Mouse (Mus musculus) forebrain, embryonic 14.5 days (tissue): ENCODE measurements around the gene Itpkc. TPM values are rescaled to one million over a fixed set of nuclear protein-coding genes. Genes with fewer than 3 reads are reported as not detected.

ENCODE experiments used
- ATAC-seq: fragments of 200-750 bp; cut with Nextera tagmentation; 2 replicates; pipeline ENCODE4 v1.8.0; 2017; ENCODE audit warnings: mild to moderate bottlenecking, moderate library complexity
- DNase-seq: peaks from one replicate; pipeline ENCODE4 v3.0.0-alpha.2; 2015; ENCODE audit warnings: low spot score
- H3K27ac ChIP-seq: fragments of 300-500 bp; sonication (generic); 2 replicates; pipeline ENCODE4 v1.5.1; 2014; ENCODE audit warnings: low read depth, mild to moderate bottlenecking, control low read depth, low read length, moderate library complexity
- H3K27me3 ChIP-seq: fragments of 300-500 bp; sonication (generic); replicated peaks from 2 replicates; pipeline ENCODE4 v1.6.1; 2014; ENCODE audit warnings: low read length, control low read depth, mixed read lengths; ENCODE audit not compliant: control insufficient read depth, insufficient read depth
- H3K36me3 ChIP-seq: fragments of 300-500 bp; sonication (generic); 2 replicates; pipeline ENCODE4 v1.6.1; 2014; ENCODE audit warnings: low read length, control low read depth; ENCODE audit not compliant: control insufficient read depth, insufficient read depth
- H3K4me1 ChIP-seq: fragments of 300-500 bp; sonication (generic); 2 replicates; pipeline ENCODE4 v1.6.1; 2014; ENCODE audit warnings: antibody characterized with exemption, low read length, control low read depth; ENCODE audit not compliant: control insufficient read depth, insufficient read depth
- H3K4me2 ChIP-seq: fragments of 300-500 bp; sonication (generic); 2 replicates; pipeline ENCODE4 v1.6.1; 2014; ENCODE audit warnings: mild to moderate bottlenecking, control low read depth, low read length
- H3K4me3 ChIP-seq: fragments of 300-500 bp; sonication (generic); 2 replicates; pipeline ENCODE4 v1.5.1; 2014; ENCODE audit warnings: low read depth, low read length, control low read depth
- H3K9ac ChIP-seq: fragments of 300-500 bp; sonication (generic); 2 replicates; pipeline ENCODE4 v1.6.1; 2014; ENCODE audit warnings: mild to moderate bottlenecking, low read length, control low read depth, moderate library complexity
- H3K9me3 ChIP-seq: fragments of 300-500 bp; sonication (generic); replicated peaks from 2 replicates; pipeline ENCODE4 v1.6.1; 2016; ENCODE audit warnings: low read length, control low read depth, mixed read lengths; ENCODE audit not compliant: control insufficient read depth
- WGBS: fragments of 180-500 bp; shearing (Covaris S2); extraction: QIAGEN DNeasy Blood & Tissue Kit; methylation state at CpG from one replicate; pipeline ENCODE4 v1.1.7; 2014; 5-methylcytosine and 5-hydroxymethylcytosine counted together
- polyA plus RNA-seq: library from polyadenylated mRNA; unstranded; fragments of >200 nt; fragmentation: Nextera tagmentation; extraction: Ambion mirVana; gene quantifications from 2 replicates; pipeline ENCODE4 v1.2.1, GENCODE M21; 2014

Itpkc gene
- polyA plus RNA-seq, 1 experiment from 2014 or later = 4.4 TPM

DNA sequence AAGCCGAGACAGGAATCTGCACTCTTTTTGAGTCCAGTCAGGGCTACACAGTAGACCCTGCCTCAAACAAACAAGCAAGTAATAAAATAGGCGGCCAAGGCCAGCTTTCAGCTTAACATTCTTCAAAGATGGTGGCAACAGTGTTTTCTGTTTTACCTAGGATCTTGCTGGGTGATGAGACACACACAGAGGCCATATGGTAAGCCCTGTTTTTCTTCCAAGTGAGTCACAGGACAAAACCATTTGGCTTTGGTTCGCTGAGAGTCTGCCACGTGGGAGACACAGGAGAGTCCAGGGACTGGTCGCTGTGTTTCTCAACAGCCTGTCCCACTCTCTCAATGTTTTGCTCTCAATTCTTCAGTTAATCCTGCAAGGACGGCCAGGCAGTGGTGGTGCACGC lies 9.9 kb downstream of the Itpkc start:
- ATAC-seq (no peak), DNase-seq (no peak)
- Histone ChIP-seq H3K27me3 (no peaks in the 10 kb centered on the region), H3K4me1 (no peaks in the 10 kb centered on the region), H3K9me3 (no peaks in the 10 kb centered on the region), H3K9ac (no peak overlapping the region), H3K27ac (no peak overlapping the region), H3K4me2 (no peak overlapping the region), H3K36me3 (peaks cover 46% of the 10 kb centered on the region), H3K4me3 (no peak overlapping the region)
- 85% methylated on average over 7 of the region's 7 CpGs for WGBS

DNA sequence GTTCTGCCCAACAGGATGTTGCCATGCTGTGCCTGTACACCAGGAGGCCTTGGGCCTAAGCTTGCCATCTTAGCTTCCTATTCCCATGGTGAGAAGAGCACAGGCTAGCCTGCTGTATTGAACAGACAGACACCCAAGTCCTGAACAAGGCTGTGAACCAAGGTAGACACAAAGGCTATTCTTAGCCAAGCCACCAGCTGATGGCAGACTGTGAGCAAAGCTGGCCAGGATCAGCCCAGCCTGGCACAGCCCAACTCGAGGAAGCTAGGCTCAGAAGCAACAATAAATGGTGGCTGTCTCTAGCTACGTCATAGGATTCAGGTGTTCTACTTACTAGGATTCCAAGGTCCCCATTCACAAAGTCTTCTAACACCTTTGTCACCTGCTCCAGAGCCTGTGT lies 15.8 kb downstream of the Itpkc start:
- peaks cover 83% of the 10 kb centered on the region for H3K36me3 ChIP-seq
- H3K9me3 ChIP-seq = no peaks in the 10 kb centered on the region
- 93% methylated on average over 2 of the region's 2 CpGs for WGBS
- ATAC-seq = no peak
- H3K4me2 ChIP-seq = no peak overlapping the region
- no peak overlapping the region for H3K9ac ChIP-seq
- no peak overlapping the region for H3K4me3 ChIP-seq
- no peak for DNase-seq
- H3K27ac ChIP-seq = no peak overlapping the region
- no peaks in the 10 kb centered on the region for H3K4me1 ChIP-seq
- H3K27me3 ChIP-seq = no peaks in the 10 kb centered on the region

DNA sequence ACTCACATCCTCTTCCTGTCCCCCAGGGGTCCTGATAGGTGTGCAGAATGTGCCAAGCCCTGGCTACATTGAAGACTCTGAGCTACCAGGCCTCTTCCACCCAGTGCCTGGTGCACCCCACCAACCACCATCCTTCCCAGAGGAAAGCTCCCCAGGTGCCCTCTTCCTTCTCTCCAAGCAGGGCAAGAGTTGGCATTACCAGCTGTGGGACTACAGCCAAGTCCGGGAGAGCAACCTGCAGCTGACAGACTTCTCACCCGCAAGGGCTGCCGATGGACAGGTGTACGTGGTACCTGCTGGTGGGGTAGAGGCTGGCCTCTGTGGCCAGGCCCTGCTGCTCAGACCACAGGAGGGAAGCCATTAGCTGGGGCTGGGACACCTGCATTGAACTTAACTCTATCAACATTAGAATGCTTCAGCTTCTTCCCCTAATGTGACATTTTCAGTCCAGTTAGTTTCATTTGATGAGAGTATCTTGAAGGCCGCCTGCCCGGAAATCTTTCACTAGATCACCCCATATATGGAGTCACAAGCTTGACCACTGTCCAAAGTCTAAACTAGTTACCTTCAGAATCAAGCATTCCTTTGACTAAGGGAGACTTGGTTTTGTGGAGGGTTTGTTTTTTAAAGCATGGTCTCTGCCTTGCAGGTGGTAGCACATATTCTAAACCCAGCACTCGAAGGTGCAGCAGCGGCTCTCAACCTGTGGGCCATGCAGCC lies 24.6 kb downstream of the Itpkc start:
- DNase-seq (no peak), ATAC-seq (no peak)
- Histone ChIP-seq H3K4me1 (no peaks in the 10 kb centered on the region), H3K9ac (no peak overlapping the region), H3K27ac (no peak overlapping the region), H3K27me3 (no peaks in the 10 kb centered on the region), H3K9me3 (no peaks in the 10 kb centered on the region), H3K36me3 (peaks cover 47% of the 10 kb centered on the region), H3K4me3 (no peak overlapping the region), H3K4me2 (no peak overlapping the region)
- 95% methylated on average over 8 of the region's 8 CpGs for WGBS

DNA sequence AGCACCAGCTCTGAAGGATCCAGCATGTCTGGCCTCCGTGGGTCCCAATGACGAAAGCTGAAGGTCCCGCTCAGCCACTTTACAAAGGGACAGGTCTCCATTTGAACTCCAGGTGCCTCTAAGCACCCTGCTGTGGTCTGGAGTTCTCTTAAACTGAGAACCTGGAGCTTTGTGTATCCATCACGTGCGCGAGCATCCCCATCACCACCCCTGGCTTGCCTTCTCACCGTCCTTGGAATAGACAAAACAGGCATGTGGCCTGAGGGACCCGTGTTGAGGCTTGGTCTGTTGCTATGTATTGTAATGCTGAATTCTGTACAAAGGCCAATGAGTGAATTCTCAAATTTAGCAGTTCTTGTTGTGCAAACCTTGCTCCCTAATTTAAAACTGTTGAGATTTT lies 29.7 kb downstream of the Itpkc start:
- DNase-seq = no peak

DNA sequence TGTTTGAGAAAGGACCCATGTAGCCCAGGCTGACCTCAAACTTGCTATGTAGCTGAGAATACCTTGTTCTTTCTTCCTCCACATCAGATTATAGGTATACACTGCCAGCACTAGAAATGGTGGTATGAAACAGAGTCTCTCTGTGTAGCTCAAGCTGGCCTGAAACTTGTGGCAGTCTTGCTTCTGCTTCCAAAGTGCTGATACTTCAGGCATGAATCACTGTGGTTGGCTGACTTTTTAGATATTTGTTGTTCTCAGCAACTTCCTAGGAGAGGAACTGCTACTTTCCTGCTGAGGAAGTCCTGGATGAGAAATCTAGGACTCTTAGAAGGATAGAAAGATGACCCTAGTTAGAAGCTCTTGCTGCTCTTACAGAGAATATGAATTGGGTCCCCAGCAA lies 30.1 kb downstream of the Itpkc start:
- H3K9ac ChIP-seq = no peak overlapping the region
- H3K36me3 ChIP-seq = peaks cover 29% of the 10 kb centered on the region
- ATAC-seq (no peak), DNase-seq (no peak)
- no peak overlapping the region for H3K4me3 ChIP-seq
- no peaks in the 10 kb centered on the region for H3K9me3 ChIP-seq
- no peaks in the 10 kb centered on the region for H3K27me3 ChIP-seq
- H3K27ac ChIP-seq = no peak overlapping the region
- H3K4me1 ChIP-seq = peaks cover 11% of the 10 kb centered on the region
- no peak overlapping the region for H3K4me2 ChIP-seq

More for the DNA sequence above, 29.7 kb downstream of the Itpkc start:
- no peaks in the 10 kb centered on the region for H3K27me3 ChIP-seq
- ATAC-seq = no peak
- H3K4me2 ChIP-seq = no peak overlapping the region
- 91% methylated on average over 8 of the region's 8 CpGs for WGBS
- no peak overlapping the region for H3K9ac ChIP-seq
- H3K9me3 ChIP-seq = no peaks in the 10 kb centered on the region
- H3K4me1 ChIP-seq = peaks cover 11% of the 10 kb centered on the region
- no peak overlapping the region for H3K27ac ChIP-seq
- H3K4me3 ChIP-seq = no peak overlapping the region
- H3K36me3 ChIP-seq = peaks cover 29% of the 10 kb centered on the region

DNA sequence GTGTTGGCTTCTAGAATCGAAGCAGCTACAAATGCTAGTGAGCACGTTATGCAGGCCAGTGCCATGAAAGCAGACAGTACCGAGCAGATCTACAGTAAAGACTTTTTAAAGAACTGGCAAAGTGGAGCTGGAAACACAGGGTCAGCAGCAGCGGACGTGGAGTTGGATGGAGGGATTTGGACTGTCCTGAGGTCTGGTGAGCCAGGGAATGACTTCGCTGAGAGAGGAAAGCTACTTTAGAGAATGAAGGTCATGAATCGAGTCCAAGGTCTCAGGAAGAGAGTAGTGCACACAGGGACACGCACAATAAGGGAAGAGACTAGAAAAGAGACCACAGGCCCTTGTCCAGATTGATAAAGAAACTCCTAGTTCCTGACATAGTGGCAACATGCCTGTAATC lies 30.8 kb downstream of the Itpkc start:
- Histone ChIP-seq H3K4me2 (no peak overlapping the region), H3K4me3 (no peak overlapping the region), H3K9me3 (no peaks in the 10 kb centered on the region), H3K27ac (no peak overlapping the region), H3K27me3 (no peaks in the 10 kb centered on the region), H3K9ac (no peak overlapping the region), H3K36me3 (peaks cover 29% of the 10 kb centered on the region), H3K4me1 (peaks cover 11% of the 10 kb centered on the region)
- no peak for ATAC-seq
- WGBS = 90% methylated on average over 8 of the region's 8 CpGs
- no peak for DNase-seq

DNA sequence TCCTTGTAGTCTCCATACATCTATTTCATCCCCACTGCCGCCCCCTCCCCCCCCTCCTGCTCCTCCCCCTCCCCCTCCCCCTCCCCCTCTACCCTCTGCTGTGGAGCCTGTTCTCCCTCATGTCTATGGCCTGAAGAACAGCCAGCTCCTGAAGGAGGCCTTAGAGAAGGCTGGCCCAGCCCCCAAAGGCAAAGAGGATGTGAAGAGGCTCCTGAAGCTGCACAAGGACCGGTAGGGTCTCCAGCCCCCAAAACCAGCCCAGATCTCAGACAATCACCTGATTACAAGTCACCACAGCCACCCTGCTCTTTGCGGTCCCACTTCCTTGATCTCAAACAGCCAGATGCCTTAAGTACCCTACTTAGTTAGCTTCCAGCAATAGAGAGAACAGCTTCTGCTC lies 31.3 kb downstream of the Itpkc start:
- Histone ChIP-seq H3K9me3 (no peaks in the 10 kb centered on the region), H3K27ac (no peak overlapping the region), H3K27me3 (no peaks in the 10 kb centered on the region), H3K9ac (no peak overlapping the region), H3K36me3 (peaks cover 30% of the 10 kb centered on the region), H3K4me3 (no peak overlapping the region), H3K4me1 (peaks cover 11% of the 10 kb centered on the region), H3K4me2 (no peak overlapping the region)
- no peak for ATAC-seq
- no peak for DNase-seq
- WGBS = 85% methylated on average over 3 of the region's 3 CpGs

DNA sequence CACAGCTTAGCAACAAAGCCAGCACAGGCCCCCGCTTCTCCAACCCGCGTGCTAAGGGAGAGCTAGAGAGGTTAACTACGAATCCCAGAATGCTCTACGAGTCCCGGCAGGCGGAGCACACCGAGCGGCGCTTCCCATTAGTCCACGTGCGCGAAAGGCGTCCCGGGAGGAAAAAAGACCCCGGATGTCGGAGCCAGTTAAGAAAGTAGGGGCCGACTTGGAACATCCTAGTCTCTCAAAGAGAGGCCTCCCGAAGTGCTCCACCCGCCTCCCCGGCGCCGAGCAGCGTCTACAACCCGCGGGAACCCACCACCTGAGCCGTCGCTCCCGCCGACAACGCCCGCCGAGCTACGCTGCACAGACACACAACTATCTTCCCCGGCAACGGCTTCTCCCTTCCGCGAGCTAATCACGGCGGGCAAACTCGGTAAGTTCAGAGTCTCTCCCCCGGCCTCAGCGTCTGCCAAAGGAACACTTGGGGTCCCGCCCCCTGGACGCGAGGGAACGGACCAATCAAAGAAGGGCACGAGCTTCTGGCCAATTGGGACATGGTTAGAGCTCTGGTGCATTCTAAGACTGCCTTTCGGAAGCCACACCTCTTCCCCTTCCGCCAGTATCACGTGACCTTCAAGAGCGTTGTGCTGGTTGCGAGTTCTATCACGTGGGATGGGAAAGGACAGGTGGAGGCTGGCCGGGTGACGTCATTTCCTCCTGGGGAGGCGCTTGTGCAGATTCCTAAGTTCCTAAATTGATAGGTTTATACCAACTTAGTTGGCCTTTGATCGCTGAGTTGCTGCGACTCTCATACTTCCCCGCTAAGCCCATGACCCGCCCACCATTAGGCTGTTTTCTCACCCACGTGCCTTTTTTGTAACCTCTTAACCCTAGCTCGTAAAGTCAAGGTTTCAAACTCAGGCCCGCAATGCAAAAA lies 32.5 kb downstream of the Itpkc start, which contains the start of the genes BC024978 and Snrpa:
BC024978 (plus strand) TSS at position 101 of the 931 bp plus-strand sequence.
Snrpa (minus strand) TSS at position 591 of the 931 bp plus-strand sequence.
- peak within 1 kb of the TSS; percentile 90 for H3K9ac ChIP-seq
- H3K9me3 ChIP-seq = no peaks in the 10 kb centered on the region
- no peaks in the 10 kb centered on the region for H3K27me3 ChIP-seq
- H3K4me3 ChIP-seq = peak within 1 kb of the TSS; percentile 83
- peak within 1 kb of the TSS; percentile 97 for H3K27ac ChIP-seq
- ATAC-seq = peak; percentile 99
- WGBS = 1% methylated on average over 64 of the region's 64 CpGs
- H3K4me2 ChIP-seq = peak within 1 kb of the TSS; percentile 92
- peaks cover 11% of the 10 kb centered on the region for H3K4me1 ChIP-seq
- H3K36me3 ChIP-seq = peaks cover 41% of the 10 kb centered on the region
- DNase-seq = peak; percentile 100

DNA sequence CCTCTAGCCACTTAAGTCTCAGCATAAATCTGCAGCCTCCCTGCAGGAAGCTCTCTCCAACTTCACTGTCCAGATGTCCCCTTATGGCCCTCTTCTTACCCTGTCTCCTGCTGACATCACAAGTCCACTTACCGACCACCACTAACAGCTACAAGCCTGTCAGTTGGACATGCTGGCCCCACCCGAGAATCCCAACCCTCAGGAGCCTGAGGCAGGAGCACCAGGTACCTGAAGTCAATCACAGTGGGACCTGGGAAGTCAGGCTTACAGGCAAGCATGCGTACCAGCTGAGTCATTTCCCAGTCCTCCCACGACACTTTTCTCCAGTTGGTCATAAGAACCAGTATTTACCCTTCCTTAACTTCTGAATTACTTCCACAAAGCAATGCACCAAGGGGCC lies 34.7 kb downstream of the Itpkc start:
- Histone ChIP-seq H3K9me3 (no peaks in the 10 kb centered on the region), H3K36me3 (peaks cover 60% of the 10 kb centered on the region), H3K27ac (no peak overlapping the region), H3K27me3 (no peaks in the 10 kb centered on the region), H3K4me2 (peak overlapping the region; percentile 29), H3K4me1 (peaks cover 11% of the 10 kb centered on the region), H3K4me3 (no peak overlapping the region), H3K9ac (0 out of 2 replicates have a peak overlapping the region, but pooled peaks have one; percentile 4)
- WGBS = 84% methylated on average over 4 of the region's 4 CpGs
- ATAC-seq = no peak
- DNase-seq = no peak
